Mouse (Mus musculus) liver (tissue): ENCODE results near the gene Spata17.
A peak's percentile ranks its signal among the peaks of the same experiment; 100 is the strongest.

Experiments used
- DNase-seq: peaks from one replicate; pipeline ENCODE4 v3.0.0-alpha.2; 2020; ENCODE audit warnings: mixed read lengths

Spata17 gene

DNA sequence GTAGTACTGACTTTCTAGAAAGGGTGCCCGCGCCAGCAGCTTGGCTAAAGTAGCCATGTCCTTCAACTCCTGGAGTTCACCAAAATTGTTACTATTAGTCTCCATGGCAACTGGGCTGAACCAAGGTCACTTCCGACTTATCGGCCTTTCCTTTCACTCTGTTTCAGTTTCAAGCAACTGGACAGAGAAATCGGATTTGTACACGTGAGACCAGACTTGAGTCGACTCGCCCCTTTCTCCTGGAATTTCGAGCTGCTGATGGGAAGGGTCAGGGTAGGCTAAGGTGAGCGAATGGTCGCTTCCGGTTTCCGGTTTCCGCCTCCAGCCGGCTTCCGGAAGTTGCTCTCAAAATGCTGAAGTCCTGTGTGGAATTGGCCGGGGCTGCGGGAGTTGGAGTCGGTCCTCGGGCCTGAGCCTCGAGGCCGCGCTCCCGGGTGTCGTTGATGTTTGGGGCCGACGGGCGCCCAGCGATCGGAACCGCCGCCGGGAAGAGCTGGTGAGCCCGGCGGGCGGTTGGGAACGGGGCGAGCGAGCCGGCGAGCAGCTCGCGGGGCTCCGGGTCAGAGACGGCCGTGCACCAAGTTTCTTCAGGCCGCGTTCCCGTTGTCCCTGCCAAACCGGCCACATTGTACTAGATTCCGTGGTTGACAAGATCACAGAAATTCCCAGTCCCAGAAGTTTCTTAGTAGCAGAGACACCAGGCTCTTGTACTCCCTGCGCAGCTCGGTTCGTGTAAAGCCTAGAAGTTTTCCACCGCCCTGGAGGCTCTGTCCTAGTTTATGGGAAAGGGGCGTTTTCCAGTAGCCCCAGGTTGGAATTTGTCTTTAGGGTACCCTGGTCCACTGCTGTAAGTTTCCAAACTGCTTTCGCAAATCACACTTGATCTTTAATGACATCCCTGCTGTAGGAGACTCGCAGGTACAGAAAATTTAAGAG is at the start of gene Spata17, which contains the start of gene Gpatch2:
Gene Spata17 (minus strand): TSS at position 285 of the 936 bp plus-strand sequence.
Gene Gpatch2 (plus strand): TSS at position 328 of the 936 bp plus-strand sequence.
- DNase-seq, result peak; percentile 73

DNA sequence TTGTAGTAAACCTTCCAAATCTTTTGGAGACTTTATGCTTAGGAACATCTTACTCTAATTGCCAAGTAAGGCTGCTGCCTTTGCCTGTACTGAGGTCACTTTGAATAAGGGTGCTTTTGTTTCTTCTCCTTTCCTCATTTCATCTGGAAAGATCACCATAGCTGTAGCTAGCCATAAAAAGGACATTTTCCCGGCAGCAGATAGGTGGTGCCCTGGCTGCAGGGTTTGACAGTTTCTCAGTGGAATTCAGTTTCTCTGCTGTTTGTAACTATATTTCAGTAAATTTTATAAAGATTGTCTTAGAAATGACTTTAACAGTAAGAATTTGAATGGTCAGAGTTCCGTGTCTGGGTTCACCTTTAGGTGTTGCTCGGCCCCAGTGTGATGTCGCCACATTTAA is 43.5 kb upstream of the Spata17 start:
- DNase-seq, result no peak

DNA sequence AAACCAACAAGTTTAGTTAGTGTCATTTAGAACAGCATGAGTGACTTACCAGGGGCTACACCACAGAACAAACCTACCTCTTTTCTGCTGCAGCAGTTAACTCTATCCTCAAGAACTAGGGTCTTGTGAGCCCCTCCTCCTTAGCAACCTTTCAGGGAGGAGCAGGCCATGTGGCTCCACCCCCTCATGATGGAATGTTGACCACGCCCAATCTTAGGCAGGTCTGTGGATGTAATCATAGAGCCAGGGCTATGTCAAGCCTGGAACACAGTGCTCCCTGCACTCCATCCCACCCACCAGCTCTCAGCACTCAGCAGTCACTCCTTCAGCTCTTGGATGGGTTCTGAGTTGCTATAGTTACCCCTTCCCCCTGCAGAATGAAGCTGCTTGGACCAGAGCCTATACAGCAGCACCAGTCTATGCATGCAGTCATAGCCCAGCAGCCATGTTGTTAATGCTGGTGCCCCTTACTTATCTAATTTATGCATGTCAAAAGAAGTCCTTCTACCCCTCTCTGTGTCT is 35.5 kb upstream of the Spata17 start:
- no peak for DNase-seq

DNA sequence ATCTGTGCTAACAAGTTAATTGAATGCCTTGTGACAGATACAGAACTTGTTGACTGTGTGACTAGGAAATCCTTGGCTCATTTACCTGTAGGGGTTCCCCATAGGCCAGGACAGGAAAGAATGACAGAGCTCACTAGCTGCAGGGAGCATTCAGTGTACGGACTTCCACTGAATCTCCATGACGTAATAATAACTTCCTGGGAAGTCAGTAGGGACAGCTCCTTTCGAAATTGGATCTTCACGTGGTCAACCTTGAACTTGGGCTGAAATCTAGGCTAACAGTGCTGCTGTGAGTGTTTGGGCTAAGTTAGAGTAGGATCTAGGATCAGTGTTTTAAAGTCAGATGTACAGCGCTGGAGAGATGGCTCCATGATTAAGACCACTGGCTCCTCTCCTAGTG is 29.5 kb upstream of the Spata17 start:
- DNase-seq, result no peak

DNA sequence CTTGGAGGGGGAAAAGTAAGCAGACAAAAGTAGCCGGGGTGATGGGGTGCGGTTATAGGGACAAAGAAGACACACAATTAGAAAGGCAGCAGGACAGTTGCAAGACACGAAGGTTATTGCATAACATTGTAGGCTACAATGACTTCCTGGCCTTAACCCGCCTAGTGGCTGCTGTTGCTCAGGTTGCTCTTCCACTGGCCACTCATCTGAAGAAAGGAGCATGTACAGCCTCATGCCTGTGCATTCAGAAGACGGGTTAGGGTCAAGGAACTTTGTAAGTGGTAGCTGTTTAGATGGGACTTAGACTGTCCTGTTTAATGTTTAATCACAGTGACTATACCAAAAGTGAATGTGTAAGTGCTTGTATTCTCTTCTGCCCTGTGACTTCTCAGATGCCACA is 26.1 kb upstream of the Spata17 start:
- no peak for DNase-seq

DNA sequence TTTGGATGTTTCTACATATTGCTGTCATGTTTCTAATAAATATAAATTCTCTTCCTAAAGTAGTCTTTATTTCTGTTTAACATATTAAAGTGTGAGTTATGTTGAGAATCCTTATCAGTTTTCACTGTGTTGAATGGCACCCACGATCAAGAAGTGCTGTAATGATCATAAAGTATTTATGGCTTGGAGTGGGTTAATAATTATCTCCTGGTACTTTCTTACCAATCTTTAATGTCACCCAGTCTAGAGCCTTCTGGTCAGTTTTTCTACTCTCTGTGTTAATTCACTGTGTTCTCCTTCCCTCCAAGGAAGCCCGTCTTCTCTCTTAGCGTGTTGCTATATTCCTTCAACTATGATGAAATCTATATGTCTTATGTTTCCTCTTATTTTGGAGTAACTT is 25.0 kb upstream of the Spata17 start:
- no peak for DNase-seq

DNA sequence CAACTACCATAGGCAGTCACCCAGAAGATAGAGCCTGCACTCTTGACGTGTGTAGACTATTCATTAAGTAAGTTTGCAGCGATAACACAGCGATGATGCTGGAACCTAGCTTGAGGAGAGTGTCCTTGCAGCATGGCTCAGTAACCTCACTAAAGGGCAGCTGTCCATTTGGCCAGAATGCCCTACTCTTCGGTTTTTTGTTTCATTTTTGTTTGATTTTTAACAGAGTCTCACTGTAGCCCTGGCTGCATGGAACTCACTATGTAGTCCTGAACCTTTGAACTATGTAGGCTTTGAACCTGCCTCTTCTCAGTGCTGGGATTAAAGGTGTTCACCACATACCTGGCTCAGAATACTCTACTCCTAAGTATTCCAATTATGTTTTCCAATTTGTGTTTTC is 22.8 kb upstream of the Spata17 start:
- no peak for DNase-seq

DNA sequence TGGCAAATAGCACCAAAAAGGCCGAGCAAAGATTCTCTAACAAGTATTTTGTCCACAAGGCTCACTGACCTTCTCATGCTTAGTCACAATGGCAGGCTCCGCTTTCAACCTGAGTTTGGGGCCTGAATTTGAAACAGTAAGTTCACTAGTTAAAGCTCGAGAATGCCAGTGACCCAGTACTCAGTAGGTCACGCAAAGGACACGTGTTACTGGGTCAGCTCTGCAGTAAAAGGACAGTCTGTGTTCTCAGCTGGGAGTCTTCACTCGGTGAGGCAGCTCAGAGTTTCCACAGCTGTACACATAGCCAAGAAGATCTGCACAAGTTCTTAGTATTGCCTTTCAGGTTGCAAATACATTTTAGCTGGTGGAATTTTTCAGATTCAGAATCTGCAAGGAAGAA is 21.0 kb upstream of the Spata17 start:
- DNase-seq, result no peak

DNA sequence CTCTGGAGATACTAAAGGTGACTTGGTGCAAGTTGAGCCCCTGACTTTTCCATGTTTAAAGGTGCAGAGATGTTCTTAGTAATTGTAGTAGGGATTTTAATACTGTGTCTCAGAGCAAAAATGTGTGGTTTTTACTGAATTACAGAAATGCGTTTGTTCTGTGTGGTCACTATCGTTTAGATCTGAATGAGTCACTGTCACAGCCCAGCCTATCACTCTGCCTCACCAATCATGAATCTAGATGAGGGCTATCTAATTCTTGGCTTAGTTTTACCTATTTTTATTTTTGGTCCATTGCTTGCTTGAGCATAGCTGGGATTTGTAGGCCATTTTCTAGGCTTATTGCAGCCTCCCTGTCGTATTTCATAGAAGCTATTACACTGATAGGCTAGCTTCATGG is 19.9 kb upstream of the Spata17 start:
- no peak for DNase-seq

DNA sequence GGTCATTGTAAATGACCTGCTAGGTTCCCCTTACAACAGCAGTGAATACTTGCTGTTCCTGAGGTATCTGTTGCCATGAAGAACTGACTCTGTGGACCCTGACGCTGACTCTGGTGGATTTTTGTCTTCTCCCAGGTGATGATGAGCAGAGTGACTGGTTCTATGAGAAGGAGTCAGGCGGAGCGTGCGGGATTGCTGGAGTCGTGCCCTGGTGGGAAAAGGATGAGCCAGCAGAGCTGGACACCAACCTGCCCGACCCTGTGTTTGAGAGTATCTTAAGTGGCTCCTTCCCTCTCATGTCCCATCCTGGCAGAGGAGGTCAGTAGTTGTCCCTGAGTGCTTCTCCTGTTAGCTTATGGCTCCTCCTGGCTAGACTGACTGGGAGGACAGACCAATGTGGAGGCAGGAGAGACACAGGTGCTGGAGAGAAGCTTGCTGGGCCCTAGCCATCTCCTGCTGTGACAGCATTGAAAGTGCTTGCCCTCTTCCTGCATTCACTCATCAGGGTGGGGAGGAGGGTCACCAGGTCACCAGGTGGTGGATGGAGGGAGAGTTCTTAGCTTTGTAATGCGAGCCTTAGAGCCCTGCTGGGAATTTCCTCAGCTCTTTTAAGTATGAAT is 17.8 kb upstream of the Spata17 start:
- no peak for DNase-seq

DNA sequence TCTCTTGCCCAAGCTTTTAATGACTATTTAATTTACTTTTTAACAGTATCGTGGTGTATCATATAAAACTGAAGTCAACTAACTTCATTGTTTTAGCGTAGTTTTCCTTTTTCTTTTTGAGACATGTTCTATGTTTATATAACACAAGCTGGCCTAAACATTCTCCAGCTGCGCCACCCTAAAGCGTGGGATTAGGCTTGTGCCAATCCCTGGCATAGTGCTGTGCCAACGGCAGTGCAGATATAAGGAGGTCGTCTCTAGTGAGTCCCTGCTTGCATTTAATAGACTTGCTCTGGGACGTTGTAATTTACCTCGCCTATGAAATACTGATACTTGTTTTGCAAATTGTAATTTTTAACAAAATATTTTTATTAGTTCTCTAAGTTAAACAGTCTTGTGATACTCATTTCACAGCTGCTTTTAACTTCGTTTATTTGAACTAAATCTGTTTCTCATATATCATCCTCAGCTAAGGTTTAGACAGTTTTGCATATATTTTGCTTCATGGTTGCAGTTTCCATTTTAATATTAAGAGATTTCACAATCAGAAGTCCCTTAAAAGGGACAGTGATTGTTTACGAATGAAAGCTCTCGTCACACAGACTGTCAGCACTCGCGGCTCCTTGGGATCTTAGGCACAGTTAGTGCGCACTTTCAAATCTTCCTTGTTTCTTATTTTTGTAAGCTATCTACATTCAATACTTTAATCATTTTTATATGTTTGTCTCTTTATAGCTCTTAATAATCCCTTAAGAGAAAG is 17.1 kb upstream of the Spata17 start:
- no peak for DNase-seq

DNA sequence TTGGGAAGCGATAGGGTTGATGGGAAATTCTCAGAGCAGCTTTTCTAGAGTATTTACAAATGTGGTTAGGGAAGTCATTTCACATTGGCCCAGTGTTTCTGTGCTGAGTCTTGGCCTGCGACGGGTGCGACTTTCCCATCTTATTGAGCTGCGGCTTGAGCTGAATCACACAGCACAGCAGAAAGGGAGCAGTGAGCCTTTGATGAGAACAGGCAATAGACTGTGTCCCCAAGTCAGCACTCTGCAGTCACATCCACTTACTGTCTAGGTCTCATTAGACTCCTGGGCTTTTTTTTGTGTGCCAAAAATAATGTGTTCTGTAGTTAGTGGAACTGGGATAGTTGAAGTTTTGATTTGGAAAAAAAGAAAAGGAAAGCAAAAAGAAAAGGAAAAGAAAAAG is 15.0 kb upstream of the Spata17 start:
- no peak for DNase-seq

DNA sequence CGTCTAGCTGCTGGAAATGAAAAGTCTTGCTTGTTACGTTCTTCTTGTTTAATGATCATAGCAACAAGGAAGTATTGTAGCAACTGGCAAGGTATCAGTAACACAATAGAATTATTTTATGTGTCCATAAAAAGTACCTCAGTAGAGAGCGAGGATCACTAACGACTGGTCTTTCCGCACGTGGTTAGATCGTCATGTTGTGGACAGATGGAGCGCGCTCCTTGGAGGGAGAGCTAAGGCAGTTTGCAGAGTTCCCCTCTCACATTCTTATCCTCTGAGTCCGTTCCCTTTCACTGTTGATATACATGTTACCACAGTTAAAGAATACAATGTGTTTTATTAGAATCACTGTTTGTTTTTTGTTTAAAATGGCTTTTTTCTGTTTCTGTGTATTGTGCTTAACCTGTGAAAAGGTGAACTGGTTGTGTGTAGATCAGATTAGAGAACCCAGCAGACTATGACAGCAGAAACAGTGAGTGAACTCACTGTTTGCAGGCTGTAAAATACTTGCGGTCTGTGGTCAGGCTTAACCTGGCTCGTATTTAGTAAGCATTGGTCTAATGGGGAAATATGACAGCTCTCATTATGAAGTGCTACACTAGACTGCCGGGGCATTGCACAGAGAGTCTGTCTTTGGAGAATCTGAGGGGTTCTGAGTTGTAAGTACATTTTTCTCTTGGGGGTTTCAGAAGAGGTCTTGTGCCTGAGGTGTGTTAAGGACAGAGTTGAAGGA is 13.3 kb upstream of the Spata17 start:
- DNase-seq, result no peak

DNA sequence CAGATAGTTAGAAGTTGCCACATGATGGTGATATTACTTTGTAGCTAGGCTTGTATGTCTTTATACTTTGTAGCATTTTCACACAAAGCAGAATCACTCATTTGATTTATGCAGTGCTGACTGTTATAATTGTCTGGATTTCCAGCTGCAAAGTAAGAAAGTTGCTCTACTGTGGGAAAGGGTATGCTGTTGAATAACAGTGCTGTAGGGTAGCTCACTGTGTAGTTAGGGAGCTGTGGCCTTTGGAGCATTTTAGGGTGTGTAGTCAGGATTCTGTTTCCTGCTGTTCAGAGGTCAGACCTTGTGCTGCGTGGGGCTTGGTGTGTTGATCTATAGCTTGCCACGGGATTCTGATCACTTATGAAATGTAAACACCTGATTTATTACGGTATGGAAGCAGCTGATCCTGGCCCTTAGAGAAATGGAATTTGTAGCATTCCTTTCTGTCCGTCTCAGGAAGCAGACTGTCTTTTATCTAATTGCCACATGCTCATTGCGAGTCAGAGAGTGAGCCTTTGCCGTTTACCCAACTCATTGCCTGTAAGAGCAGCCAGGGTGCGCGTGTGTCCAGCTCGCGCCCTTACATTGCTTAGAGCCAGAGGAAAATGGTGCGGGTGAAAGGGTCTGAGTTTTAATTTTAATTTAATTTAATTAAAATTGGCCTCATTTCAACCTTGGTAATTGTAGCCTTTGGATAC is 11.2 kb upstream of the Spata17 start:
- no peak for DNase-seq

DNA sequence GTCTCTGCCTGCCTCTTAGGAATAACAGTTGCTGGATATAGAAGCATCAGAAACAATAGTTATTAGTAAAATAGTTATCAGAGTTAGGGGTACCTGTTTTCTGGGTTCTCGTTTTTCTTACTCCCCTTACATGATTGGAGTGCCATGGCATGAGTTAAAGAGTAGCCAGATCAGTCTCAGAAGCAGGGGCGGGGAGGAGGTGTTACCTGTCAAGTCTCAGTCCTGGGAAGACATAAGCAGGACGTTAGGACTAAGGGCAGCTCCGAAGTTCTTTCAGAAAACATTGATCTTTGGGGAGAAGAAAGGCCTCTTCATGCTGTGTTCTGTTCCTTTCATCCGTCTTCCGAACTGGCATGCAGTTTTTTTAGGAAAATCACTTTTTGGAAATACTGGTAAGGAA is 5.5 kb upstream of the Spata17 start:
- no peak for DNase-seq

DNA sequence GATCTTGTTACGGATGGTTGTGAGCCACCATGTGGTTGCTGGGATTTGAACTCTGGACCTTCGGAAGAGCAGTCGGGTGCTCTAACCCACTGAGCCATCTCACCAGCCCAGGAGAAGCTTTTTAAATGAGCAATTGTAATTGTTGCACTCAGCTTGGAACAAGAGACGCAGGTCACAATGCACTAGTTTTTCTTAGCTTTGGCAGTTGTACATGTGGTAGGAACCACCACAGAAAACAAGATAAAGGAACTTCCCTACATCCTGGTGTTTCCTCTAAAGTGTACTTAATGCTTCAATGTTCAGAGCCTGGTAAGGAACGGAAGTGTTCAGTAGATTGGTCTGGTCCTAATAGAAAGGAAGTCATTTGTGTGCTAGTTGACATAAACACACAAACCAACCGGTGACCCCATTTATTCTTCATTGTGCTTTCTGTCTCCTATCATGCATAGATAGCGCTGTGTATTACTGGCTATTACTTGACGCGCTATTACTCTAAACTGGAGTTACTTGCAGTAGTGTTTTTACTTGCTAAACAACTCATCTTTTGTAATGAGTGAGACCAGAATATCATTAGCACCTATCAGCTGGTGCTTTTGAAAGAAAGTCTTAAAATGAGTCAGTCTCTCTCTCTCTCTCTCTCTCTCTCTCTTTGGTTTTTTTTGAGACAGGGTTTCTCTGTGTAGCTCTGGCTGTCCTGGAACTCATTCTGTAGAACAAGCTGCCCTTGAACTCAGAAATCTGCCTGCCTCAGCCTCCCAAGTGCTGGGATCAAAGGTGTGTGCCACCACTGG is 1.6 kb upstream of the Spata17 start:
- DNase-seq, result no peak

DNA sequence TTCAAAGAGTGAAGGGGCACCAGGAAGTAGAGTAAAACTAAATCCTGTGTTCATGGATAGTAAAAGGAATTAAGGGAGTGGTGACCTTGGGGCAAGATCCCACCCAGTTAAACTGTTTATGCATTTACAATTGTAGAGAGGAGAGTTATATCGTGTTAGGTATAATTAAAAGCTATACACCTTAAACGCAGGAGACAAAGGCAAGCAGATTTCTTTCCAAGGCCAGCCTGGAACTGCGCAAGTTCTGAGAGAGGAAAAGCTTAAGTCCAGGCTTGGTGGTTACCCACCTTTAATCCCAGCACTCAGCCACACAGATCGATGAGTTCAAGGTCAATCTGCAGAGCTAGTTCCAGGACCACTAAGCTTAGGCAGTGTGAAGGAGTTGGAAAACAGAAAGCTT is 4.5 kb downstream of the Spata17 start:
- DNase-seq, result no peak

DNA sequence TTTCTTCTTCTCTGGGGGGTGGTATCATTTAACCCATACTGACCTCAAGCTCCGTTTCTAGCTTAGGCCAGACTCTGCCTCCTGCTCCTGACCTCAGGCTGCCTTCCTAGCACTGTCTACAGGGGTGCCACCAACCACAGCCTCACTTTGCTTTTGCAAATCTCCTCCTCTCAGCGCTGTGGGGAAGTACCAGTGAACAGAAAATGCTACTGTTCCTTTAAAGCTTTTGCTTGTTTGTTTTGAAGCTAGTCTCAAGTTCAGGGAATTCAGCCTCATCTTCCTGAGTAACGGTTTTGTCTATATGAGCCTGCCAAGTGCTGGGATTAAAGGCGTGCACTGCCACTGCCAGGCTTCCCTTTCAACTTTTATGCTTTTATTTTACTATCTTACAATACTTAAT is 5.8 kb downstream of the Spata17 start:
- no peak for DNase-seq

DNA sequence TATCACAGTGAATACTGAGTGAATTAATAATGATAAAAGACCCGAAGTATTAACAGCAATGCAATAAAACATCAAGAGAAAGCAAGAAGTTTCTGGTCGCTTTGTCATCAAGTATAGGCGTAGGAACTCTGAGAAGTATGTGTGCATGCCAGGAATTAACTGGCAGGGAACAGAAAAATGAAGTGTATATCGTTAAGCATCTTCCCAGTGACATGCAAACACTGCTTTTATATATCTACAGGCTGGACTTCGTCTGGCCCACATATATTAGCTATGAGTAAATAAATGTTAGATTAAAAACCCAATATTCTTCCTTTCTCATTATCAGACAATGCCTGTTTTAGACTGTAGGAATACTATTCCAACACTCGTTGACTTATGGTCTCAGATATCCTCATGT is 9.8 kb downstream of the Spata17 start:
- no peak for DNase-seq

DNA sequence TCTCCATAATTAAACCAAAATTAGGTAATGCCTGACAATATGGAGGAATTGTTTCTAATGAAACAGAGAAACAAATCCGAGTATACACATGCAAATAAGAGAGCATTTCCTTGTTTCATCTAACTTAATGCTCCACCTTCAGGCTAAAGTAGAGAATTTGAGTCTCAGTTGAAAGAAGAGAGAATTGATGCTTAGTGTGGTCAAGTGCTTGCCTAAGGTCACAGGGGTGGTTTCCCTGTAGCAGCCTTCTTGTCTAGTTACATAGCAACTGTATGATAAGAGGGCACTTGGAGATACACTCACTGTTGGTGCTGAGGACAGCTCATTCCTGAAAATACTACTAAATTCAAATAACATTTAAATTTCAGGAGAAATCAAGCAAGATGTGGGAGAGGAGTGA is 36.7 kb downstream of the Spata17 start:
- DNase-seq, result no peak

DNA sequence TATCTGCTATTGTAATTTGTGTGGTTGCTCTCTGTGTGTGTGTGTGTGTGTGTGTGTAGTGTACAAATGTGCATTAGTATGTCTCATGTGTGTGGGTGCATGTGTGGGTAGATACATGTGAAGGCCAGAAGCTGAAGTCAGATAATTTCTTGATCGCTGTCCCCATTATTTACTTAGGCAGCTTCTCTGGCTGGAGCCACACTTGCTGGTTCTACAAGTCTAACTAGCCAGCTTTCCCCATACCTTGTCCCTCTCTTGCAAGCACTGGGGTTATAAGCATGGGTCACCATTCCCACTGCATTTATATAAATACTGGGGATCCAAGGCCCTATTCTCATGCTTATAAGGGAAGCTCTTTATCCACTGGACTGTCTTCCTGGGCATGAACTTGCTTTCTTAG is 39.3 kb downstream of the Spata17 start:
- no peak for DNase-seq
